In genomic region chr7:91267764-91268163, GRCm38 (mm10) we compare ENCODE assay signal across 11 mouse cellular contexts.
DNase-seq lines count a peak whose midpoint lies in the region; ATAC-seq lines count a peak whose summit lies in the region.
"Had no signal": no experiment of that assay in that cellular context is flagged by ENCODE, and none has a peak within 500 bp of the region (broad histone marks: within the 10 kb centered on the region; RNA-seq: fewer than 3 reads in every experiment).

No protein-coding gene starts in this region.

- H3K4me1 ChIP-seq in intestine, embryonic 14.5 days (replicated peaks; ENCODE audit: control insufficient read depth, insufficient read depth, low read length) = no peaks in the 10 kb centered on the region
- no peaks in the 10 kb centered on the region for H3K4me1 ChIP-seq in intestine, embryonic 16.5 days (ENCODE audit: control insufficient read depth, insufficient read depth, low read length)

- H3K9me3 ChIP-seq in intestine, embryonic 14.5 days (ENCODE audit: control insufficient read depth, low read length) = no peaks in the 10 kb centered on the region
- H3K9me3 ChIP-seq in intestine, embryonic 16.5 days (ENCODE audit: control insufficient read depth, low read length) = no peaks in the 10 kb centered on the region
- H3K9me3 ChIP-seq: heart, embryonic 13.5 days; limb, embryonic 13.5 days; neural tube, embryonic 12.5 days had no signal

- H3K27me3 ChIP-seq in intestine, embryonic 14.5 days (replicated peaks; ENCODE audit: control insufficient read depth, insufficient read depth, low read length) = peaks cover 2% of the 10 kb centered on the region; the same call in 1 of the 2 replicates
- H3K27me3 ChIP-seq in intestine, embryonic 16.5 days (replicated peaks; ENCODE audit: control insufficient read depth, insufficient read depth, low read length) = no peaks in the 10 kb centered on the region
- H3K27me3 ChIP-seq: neural tube, embryonic 12.5 days had no signal

- no peak overlapping the region for H3K4me2 ChIP-seq in intestine, embryonic 14.5 days (ENCODE audit: low read length)
- no peak overlapping the region for H3K4me2 ChIP-seq in intestine, embryonic 16.5 days (ENCODE audit: low read depth, low read length)
- H3K4me2 ChIP-seq: heart, embryonic 13.5 days; limb, embryonic 13.5 days; neural tube, embryonic 12.5 days had no signal

- H3K9ac ChIP-seq in intestine, embryonic 14.5 days (ENCODE audit: low read length) = no peak overlapping the region
- no peak overlapping the region for H3K9ac ChIP-seq in intestine, embryonic 16.5 days (ENCODE audit: low read depth, low read length)
- H3K9ac ChIP-seq: heart, embryonic 13.5 days; limb, embryonic 13.5 days; neural tube, embryonic 12.5 days had no signal

- ATAC-seq in intestine, embryonic 14.5 days (replicated peaks; ENCODE audit: low FRiP score, low TSS enrichment, low read depth) = no peak
- ATAC-seq in intestine, embryonic 16.5 days = no peak

- 23% methylated on average over 1 of the region's 1 CpGs for WGBS in intestine, embryonic 14.5 days
- 25% methylated on average over 1 of the region's 1 CpGs for WGBS in intestine, embryonic 16.5 days

- DNase-seq in intestine, embryonic 14.5 days (ENCODE audit: low spot score) = peak; percentile 75
- DNase-seq in 3T3-L1 (ENCODE audit: low read depth, low spot score) = peak; percentile 47
- peak; percentile 47 for DNase-seq in R1 (ENCODE audit: low read depth, low spot score)
- peak; percentile 76 for DNase-seq in forelimb bud, embryonic 11.5 days (ENCODE audit: low read depth, low spot score)
- no peak for DNase-seq in thymus, postnatal 0 days (ENCODE audit: low spot score)
- DNase-seq in thymus, postnatal 4 days = no peak
- DNase-seq in layer of hippocampus, adult 11-12 months (ENCODE audit: low spot score) = no peak

- no peak overlapping the region for H3K4me3 ChIP-seq in intestine, embryonic 14.5 days (ENCODE audit: low read depth, low read length)
- no peak overlapping the region for H3K4me3 ChIP-seq in intestine, embryonic 16.5 days (ENCODE audit: low read length)
- H3K4me3 ChIP-seq: heart, embryonic 13.5 days; limb, embryonic 13.5 days; neural tube, embryonic 12.5 days had no signal

- no peaks in the 10 kb centered on the region for H3K36me3 ChIP-seq in intestine, embryonic 14.5 days (ENCODE audit: control insufficient read depth, insufficient read depth, low read length)
- H3K36me3 ChIP-seq in intestine, embryonic 16.5 days (ENCODE audit: control insufficient read depth, insufficient read depth, low read length) = no peaks in the 10 kb centered on the region
- H3K36me3 ChIP-seq: heart, embryonic 13.5 days; limb, embryonic 13.5 days; neural tube, embryonic 12.5 days had no signal

- H3K27ac ChIP-seq in intestine, embryonic 14.5 days (ENCODE audit: low read depth) = no peak overlapping the region
- no peak overlapping the region for H3K27ac ChIP-seq in intestine, embryonic 16.5 days (ENCODE audit: low read length)
- H3K27ac ChIP-seq: heart, embryonic 13.5 days; limb, embryonic 13.5 days; neural tube, embryonic 12.5 days had no signal

Comparison
In these comparisons a context has a peak if more than half of its experiments do, and no peak if none do; other contexts are left out.
1. DNase-seq: peak in intestine, embryonic 14.5 days (single experiment), 3T3-L1 (single experiment), R1 (single experiment) and forelimb bud, embryonic 11.5 days (single experiment); none in thymus, postnatal 0 days (single experiment), thymus, postnatal 4 days (single experiment) and layer of hippocampus, adult 11-12 months (single experiment).